Mouse (Mus musculus): ENCODE data around the gene Inpp1. TPM values are rescaled to one million over a fixed set of nuclear protein-coding genes. Genes with fewer than 3 reads are reported as not detected.
A peak's percentile ranks its signal among the peaks of the same experiment; 100 is the strongest.

Gene Inpp1
- polyA plus RNA-seq, 1 experiment from 2014 or later: 15.5 TPM

DNA sequence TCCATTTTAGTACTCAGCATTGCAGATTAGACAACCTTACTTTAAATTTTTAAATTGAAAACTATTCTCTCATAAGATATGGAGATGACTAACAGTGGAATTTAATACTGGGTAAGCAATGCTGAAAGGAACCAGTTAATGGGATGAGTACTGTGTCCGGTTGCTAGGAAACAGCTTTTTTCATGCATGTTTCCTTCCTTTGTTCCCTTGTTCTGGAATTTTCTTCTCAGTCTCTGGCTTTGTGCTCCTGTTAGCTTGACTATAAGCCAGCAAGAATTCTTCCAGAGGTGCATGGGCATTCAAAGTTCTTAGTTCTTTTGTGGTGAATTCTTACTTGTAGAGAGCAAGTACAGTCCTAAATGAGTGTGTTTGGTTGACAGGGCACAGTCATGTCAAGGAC lies 59.3 kb downstream of the Inpp1 start:
- Histone ChIP-seq H3K4me3 (replicated peaks; ENCODE audit: low read length) (no peak overlapping the region), H3K27me3 (ENCODE audit: control insufficient read depth, insufficient read depth, low read length) (no peaks in the 10 kb centered on the region), H3K36me3 (ENCODE audit: control insufficient read depth, insufficient read depth, low read length) (no peaks in the 10 kb centered on the region), H3K4me2 (ENCODE audit: low read depth, low read length) (no peak overlapping the region), H3K4me1 (ENCODE audit: control insufficient read depth, insufficient read depth, low read length) (no peaks in the 10 kb centered on the region), H3K9ac (ENCODE audit: low read length) (no peak overlapping the region), H3K27ac (ENCODE audit: low read length) (no peak overlapping the region), H3K9me3 (replicated peaks; ENCODE audit: control insufficient read depth, low read length) (no peaks in the 10 kb centered on the region)
- WGBS: 87% methylated on average over 1 of the region's 1 CpGs
- ATAC-seq (ENCODE audit: insufficient read depth, low FRiP score): no peak

DNA sequence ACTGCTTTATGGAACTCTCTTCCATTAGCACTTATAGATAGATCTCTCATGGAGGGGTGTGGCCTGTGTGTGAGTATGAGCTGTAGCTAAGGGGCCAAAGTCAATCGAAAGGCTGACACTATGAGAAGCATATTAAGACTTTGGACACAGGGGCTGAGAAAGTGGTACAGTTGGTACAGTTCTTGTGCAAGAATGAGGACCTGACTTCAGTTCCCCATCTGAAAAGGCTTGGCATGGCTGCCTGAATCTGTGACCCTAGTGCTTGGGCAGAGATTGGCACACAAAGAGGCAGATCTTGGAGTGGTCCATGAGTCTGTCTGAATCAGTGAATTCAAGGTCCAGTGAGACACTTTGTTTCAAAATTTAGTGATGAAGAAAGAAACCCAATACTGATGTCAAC lies 63.2 kb downstream of the Inpp1 start:
- H3K9me3 ChIP-seq (replicated peaks; ENCODE audit: control insufficient read depth, low read length): no peaks in the 10 kb centered on the region
- ATAC-seq (ENCODE audit: insufficient read depth, low FRiP score): no peak
- H3K9ac ChIP-seq (ENCODE audit: low read length): no peak overlapping the region
- H3K4me2 ChIP-seq (ENCODE audit: low read depth, low read length): no peak overlapping the region
- H3K4me3 ChIP-seq (replicated peaks; ENCODE audit: low read length): no peak overlapping the region
- H3K27ac ChIP-seq (ENCODE audit: low read length): no peak overlapping the region
- H3K36me3 ChIP-seq (ENCODE audit: control insufficient read depth, insufficient read depth, low read length): no peaks in the 10 kb centered on the region
- 100% methylated on average over 1 of the region's 1 CpGs for WGBS
- no peaks in the 10 kb centered on the region for H3K4me1 ChIP-seq (ENCODE audit: control insufficient read depth, insufficient read depth, low read length)
- H3K27me3 ChIP-seq (ENCODE audit: control insufficient read depth, insufficient read depth, low read length): no peaks in the 10 kb centered on the region

DNA sequence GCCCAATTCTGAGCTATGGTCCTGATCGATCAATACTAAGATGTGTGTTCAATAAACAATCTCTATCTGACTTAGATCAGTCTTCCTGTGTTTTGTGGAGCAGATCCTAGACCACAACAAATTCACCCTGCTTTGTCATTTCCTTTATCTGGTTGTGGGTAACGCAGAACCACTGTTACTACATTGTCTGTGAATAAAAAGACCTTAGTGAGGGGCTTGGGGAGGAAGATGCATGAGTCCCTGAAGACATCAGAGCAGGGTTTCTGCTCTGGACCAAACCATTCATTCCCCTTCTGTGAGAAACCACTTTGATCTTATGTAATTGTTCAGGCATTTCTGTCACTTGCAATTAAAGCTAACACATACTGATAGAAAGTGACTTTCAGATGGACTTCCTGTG lies 63.7 kb downstream of the Inpp1 start:
- no peak for ATAC-seq (ENCODE audit: insufficient read depth, low FRiP score)
- 90% methylated on average over 2 of the region's 2 CpGs for WGBS
- Histone ChIP-seq H3K4me3 (replicated peaks; ENCODE audit: low read length) (no peak overlapping the region), H3K9me3 (replicated peaks; ENCODE audit: control insufficient read depth, low read length) (no peaks in the 10 kb centered on the region), H3K4me1 (ENCODE audit: control insufficient read depth, insufficient read depth, low read length) (no peaks in the 10 kb centered on the region), H3K4me2 (ENCODE audit: low read depth, low read length) (no peak overlapping the region), H3K27ac (ENCODE audit: low read length) (no peak overlapping the region), H3K36me3 (ENCODE audit: control insufficient read depth, insufficient read depth, low read length) (no peaks in the 10 kb centered on the region), H3K9ac (ENCODE audit: low read length) (no peak overlapping the region), H3K27me3 (ENCODE audit: control insufficient read depth, insufficient read depth, low read length) (no peaks in the 10 kb centered on the region)

DNA sequence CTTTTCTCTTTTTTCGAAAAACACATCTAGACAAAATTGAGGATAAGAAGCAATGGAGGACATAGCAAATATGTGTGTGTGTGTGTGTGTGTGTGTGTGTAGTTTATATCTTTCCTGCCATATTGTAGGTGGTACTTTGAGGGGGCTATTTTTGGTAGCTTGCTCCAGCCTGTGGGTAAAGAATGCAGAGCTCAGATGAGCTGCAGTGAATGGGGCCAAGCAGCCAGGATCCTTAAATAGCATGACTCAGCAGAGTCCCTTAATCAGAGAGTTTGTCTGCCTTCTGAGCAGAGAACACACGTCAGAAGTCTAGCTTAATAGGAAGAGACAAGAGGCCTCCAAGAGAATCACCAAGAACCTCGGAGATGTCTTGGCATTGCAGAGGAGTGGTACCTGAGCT lies 64.8 kb downstream of the Inpp1 start:
- H3K4me1 ChIP-seq (ENCODE audit: control insufficient read depth, insufficient read depth, low read length): no peaks in the 10 kb centered on the region

DNA sequence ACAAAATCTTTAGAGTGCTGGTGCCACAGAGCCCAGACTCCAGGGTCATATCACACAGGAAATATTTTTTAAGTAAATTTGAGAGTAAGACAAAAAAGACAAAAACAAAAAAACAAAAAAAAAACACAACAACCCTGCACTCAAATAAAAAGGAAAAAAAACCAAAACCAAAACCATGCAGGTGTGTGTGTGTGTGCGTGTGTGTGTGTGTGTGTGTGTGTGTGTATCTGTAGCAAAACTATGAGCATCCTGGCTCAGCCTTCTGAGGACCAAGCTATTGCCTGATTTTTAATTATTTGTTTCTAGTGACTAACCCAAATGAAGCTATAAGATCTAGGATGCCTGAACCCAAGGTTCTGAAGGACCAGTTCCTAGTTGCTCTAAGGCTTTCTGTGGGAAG lies 65.9 kb downstream of the Inpp1 start:
- H3K36me3 ChIP-seq (ENCODE audit: control insufficient read depth, insufficient read depth, low read length): no peaks in the 10 kb centered on the region
- ATAC-seq (ENCODE audit: insufficient read depth, low FRiP score): no peak
- no peak overlapping the region for H3K4me2 ChIP-seq (ENCODE audit: low read depth, low read length)
- H3K27me3 ChIP-seq (ENCODE audit: control insufficient read depth, insufficient read depth, low read length): no peaks in the 10 kb centered on the region
- H3K27ac ChIP-seq (ENCODE audit: low read length): no peak overlapping the region
- no peak overlapping the region for H3K4me3 ChIP-seq (replicated peaks; ENCODE audit: low read length)
- no peak overlapping the region for H3K9ac ChIP-seq (ENCODE audit: low read length)
- no peaks in the 10 kb centered on the region for H3K9me3 ChIP-seq (replicated peaks; ENCODE audit: control insufficient read depth, low read length)
- 92% methylated on average over 1 of the region's 1 CpGs for WGBS
- H3K4me1 ChIP-seq (ENCODE audit: control insufficient read depth, insufficient read depth, low read length): no peaks in the 10 kb centered on the region

More for the DNA sequence above, 64.8 kb downstream of the Inpp1 start:
- H3K27ac ChIP-seq (ENCODE audit: low read length): no peak overlapping the region
- H3K36me3 ChIP-seq (ENCODE audit: control insufficient read depth, insufficient read depth, low read length): no peaks in the 10 kb centered on the region
- no peaks in the 10 kb centered on the region for H3K9me3 ChIP-seq (replicated peaks; ENCODE audit: control insufficient read depth, low read length)
- no peak for ATAC-seq (ENCODE audit: insufficient read depth, low FRiP score)
- 68% methylated on average over 3 of the region's 3 CpGs for WGBS
- H3K9ac ChIP-seq (ENCODE audit: low read length): no peak overlapping the region
- H3K4me3 ChIP-seq (replicated peaks; ENCODE audit: low read length): no peak overlapping the region
- no peaks in the 10 kb centered on the region for H3K27me3 ChIP-seq (ENCODE audit: control insufficient read depth, insufficient read depth, low read length)
- H3K4me2 ChIP-seq (ENCODE audit: low read depth, low read length): no peak overlapping the region

DNA sequence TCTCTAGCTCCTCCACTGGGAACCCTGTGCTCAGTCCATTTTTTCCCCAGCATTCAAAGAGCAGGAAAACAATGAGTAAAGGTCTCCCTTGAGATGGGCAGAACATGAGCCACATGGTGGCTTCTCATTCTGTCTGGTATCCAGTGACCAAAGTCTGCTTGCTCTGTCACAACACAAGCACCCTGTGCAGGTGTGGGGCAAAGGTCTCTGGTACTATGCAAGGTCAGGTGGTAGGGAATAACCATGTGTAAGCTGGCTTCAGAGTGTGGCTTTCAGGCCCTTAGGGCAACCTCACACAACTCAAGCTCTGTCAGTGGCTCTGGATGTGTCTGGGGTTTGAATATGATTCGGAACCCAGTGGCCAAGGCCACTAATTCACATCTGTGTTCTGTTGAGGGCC lies 67.5 kb downstream of the Inpp1 start:
- ATAC-seq (ENCODE audit: insufficient read depth, low FRiP score): peak; percentile 56; the same call in 1 of the 2 replicates
- WGBS: 77% methylated on average over 1 of the region's 1 CpGs
- no peak overlapping the region for H3K27ac ChIP-seq (ENCODE audit: low read length)

DNA sequence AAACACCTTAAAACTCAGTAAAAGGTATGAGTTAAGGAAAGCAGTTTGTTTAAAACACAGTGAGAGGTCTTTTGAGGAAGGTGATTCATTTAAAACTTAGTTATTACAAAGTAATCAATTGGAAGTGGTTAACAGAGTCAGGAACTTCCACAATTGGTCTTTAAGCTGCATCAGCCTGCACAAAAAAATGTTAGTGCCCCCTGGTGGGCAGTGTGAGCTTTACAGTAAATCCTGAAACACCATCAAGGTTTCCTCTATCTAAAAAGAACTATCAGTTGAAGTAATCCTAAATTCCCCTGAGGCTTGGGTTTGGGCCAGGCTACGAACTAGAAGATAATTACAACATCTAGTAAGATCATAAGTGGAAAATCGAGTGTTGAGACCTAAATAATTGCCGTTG lies 69.2 kb downstream of the Inpp1 start:
- H3K9me3 ChIP-seq (replicated peaks; ENCODE audit: control insufficient read depth, low read length): no peaks in the 10 kb centered on the region
- 20% methylated on average over 3 of the region's 3 CpGs for WGBS
- H3K4me2 ChIP-seq (ENCODE audit: low read depth, low read length): no peak overlapping the region
- H3K4me3 ChIP-seq (replicated peaks; ENCODE audit: low read length): no peak overlapping the region
- ATAC-seq (ENCODE audit: insufficient read depth, low FRiP score): no peak
- no peaks in the 10 kb centered on the region for H3K36me3 ChIP-seq (ENCODE audit: control insufficient read depth, insufficient read depth, low read length)
- H3K9ac ChIP-seq (ENCODE audit: low read length): no peak overlapping the region
- no peaks in the 10 kb centered on the region for H3K4me1 ChIP-seq (ENCODE audit: control insufficient read depth, insufficient read depth, low read length)
- H3K27ac ChIP-seq (ENCODE audit: low read length): no peak overlapping the region
- no peaks in the 10 kb centered on the region for H3K27me3 ChIP-seq (ENCODE audit: control insufficient read depth, insufficient read depth, low read length)

More for the DNA sequence above, 67.5 kb downstream of the Inpp1 start:
- Histone ChIP-seq H3K4me2 (ENCODE audit: low read depth, low read length) (no peak overlapping the region), H3K9me3 (replicated peaks; ENCODE audit: control insufficient read depth, low read length) (no peaks in the 10 kb centered on the region), H3K4me3 (replicated peaks; ENCODE audit: low read length) (no peak overlapping the region), H3K36me3 (ENCODE audit: control insufficient read depth, insufficient read depth, low read length) (no peaks in the 10 kb centered on the region), H3K9ac (ENCODE audit: low read length) (no peak overlapping the region), H3K27me3 (ENCODE audit: control insufficient read depth, insufficient read depth, low read length) (no peaks in the 10 kb centered on the region), H3K4me1 (ENCODE audit: control insufficient read depth, insufficient read depth, low read length) (no peaks in the 10 kb centered on the region)

DNA sequence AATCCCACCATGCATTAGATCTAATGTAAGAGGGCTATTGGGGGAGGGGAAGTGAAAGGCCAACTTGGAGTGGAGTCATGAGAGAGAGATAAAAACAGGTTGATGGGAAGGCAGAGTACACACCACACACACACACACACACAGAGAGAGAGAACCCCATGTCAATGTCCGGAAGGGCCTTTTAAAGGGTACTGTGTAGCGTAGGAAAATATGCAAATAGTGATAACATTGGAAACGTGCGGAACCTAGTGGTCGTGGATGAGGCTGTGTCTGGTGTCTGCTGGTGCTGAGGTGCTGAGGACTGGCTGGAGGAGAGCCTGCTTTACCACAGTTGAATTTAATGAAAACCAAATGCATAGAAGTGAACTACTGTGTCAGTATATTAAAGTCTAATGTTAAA lies 74.9 kb downstream of the Inpp1 start:
- ATAC-seq (ENCODE audit: insufficient read depth, low FRiP score): no peak
- WGBS: 76% methylated on average over 5 of the region's 5 CpGs
- no peaks in the 10 kb centered on the region for H3K4me1 ChIP-seq (ENCODE audit: control insufficient read depth, insufficient read depth, low read length)
- no peaks in the 10 kb centered on the region for H3K9me3 ChIP-seq (replicated peaks; ENCODE audit: control insufficient read depth, low read length)
- H3K27me3 ChIP-seq (ENCODE audit: control insufficient read depth, insufficient read depth, low read length): no peaks in the 10 kb centered on the region
- H3K36me3 ChIP-seq (ENCODE audit: control insufficient read depth, insufficient read depth, low read length): no peaks in the 10 kb centered on the region
- no peak overlapping the region for H3K4me2 ChIP-seq (ENCODE audit: low read depth, low read length)
- H3K27ac ChIP-seq (ENCODE audit: low read length): no peak overlapping the region
- no peak overlapping the region for H3K9ac ChIP-seq (ENCODE audit: low read length)
- no peak overlapping the region for H3K4me3 ChIP-seq (replicated peaks; ENCODE audit: low read length)
